Mouse (Mus musculus): ENCODE data around the gene Dner. TPM values are rescaled to one million over a fixed set of nuclear protein-coding genes. Genes with fewer than 3 reads are reported as not detected.

Gene Dner
- total and polyA plus RNA-seq, 2 experiments, result not detected

GRCm38 (mm10) chr1:84491732-84492131 lies 204.3 kb downstream of the Dner start:
- no peak for TF ChIP-seq CTCF (IDR thresholded peaks at IDR 0.05; ENCODE audit: low read depth, low read length)
- no peak for TF ChIP-seq POLR2A (IDR thresholded peaks at IDR 0.05; ENCODE audit: extremely low read depth, insufficient read depth, low read length)
- DNase-seq (ENCODE audit: extremely low read depth, low read depth, low spot score), result no peak
- Histone ChIP-seq H3K27me3 (ENCODE audit: control insufficient read depth, insufficient read depth, low read length) (no peaks in the 10 kb centered on the region), H3K36me3 (ENCODE audit: control insufficient read depth, insufficient read depth, low read length) (no peaks in the 10 kb centered on the region), H3K9ac (ENCODE audit: low read depth, low read length) (no peak overlapping the region), H3K4me1 (ENCODE audit: control insufficient read depth, insufficient read depth, low read length) (no peaks in the 10 kb centered on the region), H3K4me3 (ENCODE audit: insufficient read depth, low read depth, low read length) (no peak overlapping the region), H3K27ac (replicated peaks; ENCODE audit: insufficient read depth, low read depth, low read length) (no peak overlapping the region), H3K79me2 (ENCODE audit: control insufficient read depth, insufficient read depth, low read length) (no peaks in the 10 kb centered on the region)
- 90% methylated on average over 6 of the region's 6 CpGs for WGBS

DNA sequence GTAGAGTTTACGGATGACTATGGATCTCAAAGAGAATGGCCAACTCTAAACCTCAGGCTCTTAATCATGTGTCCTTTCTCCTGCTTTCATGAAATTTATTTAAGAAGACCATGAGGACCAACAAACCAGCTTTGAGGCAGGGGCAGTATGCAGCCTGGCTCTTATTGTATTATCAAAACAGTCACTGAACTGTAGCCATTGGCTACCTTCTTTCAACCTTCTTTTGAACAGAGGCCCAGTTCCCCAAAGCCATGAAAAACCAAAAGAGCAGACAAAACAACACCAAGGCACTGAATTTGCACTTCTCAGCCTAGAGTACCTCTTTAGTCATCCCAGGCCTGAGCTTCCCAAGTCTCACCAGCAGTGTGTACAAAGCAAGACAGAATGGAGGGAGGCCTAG lies 207.5 kb downstream of the Dner start:
- H3K27ac ChIP-seq (replicated peaks; ENCODE audit: insufficient read depth, low read depth, low read length), result no peak overlapping the region
- no peak overlapping the region for H3K9ac ChIP-seq (ENCODE audit: low read depth, low read length)
- H3K27me3 ChIP-seq (ENCODE audit: control insufficient read depth, insufficient read depth, low read length), result no peaks in the 10 kb centered on the region
- H3K79me2 ChIP-seq (ENCODE audit: control insufficient read depth, insufficient read depth, low read length), result no peaks in the 10 kb centered on the region
- no peak for DNase-seq (ENCODE audit: extremely low read depth, low read depth, low spot score)
- H3K4me3 ChIP-seq (ENCODE audit: insufficient read depth, low read depth, low read length), result no peak overlapping the region
- TF ChIP-seq POLR2A (IDR thresholded peaks at IDR 0.05; ENCODE audit: extremely low read depth, insufficient read depth, low read length) (no peak), CTCF (IDR thresholded peaks at IDR 0.05; ENCODE audit: low read depth, low read length) (no peak)
- H3K36me3 ChIP-seq (ENCODE audit: control insufficient read depth, insufficient read depth, low read length), result no peaks in the 10 kb centered on the region
- no peaks in the 10 kb centered on the region for H3K4me1 ChIP-seq (ENCODE audit: control insufficient read depth, insufficient read depth, low read length)
- 95% methylated on average over 1 of the region's 1 CpGs for WGBS

DNA sequence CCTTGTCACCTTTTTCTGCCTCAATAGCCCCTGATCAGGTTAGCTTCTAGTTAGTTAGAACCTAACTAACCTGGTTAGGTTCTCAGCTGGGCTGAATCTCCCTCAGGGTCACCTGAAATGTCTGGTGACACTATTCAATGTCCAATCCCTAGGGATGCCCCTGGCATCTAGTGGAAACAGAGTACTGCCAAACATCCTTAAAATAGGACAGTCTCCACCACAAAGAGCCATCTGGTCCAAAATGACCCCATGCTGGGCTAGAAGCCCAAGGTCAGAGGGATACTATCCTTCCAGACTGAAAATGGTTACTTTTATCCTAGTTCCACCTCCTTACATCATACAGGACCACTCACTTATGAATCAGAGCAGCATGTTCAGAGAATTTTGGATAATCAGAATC lies 211.0 kb downstream of the Dner start:
- Histone ChIP-seq H3K4me3 (ENCODE audit: insufficient read depth, low read depth, low read length) (no peak overlapping the region), H3K9ac (ENCODE audit: low read depth, low read length) (no peak overlapping the region), H3K79me2 (ENCODE audit: control insufficient read depth, insufficient read depth, low read length) (no peaks in the 10 kb centered on the region), H3K4me1 (ENCODE audit: control insufficient read depth, insufficient read depth, low read length) (no peaks in the 10 kb centered on the region), H3K27me3 (ENCODE audit: control insufficient read depth, insufficient read depth, low read length) (no peaks in the 10 kb centered on the region), H3K27ac (replicated peaks; ENCODE audit: insufficient read depth, low read depth, low read length) (no peak overlapping the region), H3K36me3 (ENCODE audit: control insufficient read depth, insufficient read depth, low read length) (no peaks in the 10 kb centered on the region)
- TF ChIP-seq POLR2A (IDR thresholded peaks at IDR 0.05; ENCODE audit: extremely low read depth, insufficient read depth, low read length), result no peak
- TF ChIP-seq CTCF (IDR thresholded peaks at IDR 0.05; ENCODE audit: low read depth, low read length), result no peak
- DNase-seq (ENCODE audit: extremely low read depth, low read depth, low spot score), result no peak

DNA sequence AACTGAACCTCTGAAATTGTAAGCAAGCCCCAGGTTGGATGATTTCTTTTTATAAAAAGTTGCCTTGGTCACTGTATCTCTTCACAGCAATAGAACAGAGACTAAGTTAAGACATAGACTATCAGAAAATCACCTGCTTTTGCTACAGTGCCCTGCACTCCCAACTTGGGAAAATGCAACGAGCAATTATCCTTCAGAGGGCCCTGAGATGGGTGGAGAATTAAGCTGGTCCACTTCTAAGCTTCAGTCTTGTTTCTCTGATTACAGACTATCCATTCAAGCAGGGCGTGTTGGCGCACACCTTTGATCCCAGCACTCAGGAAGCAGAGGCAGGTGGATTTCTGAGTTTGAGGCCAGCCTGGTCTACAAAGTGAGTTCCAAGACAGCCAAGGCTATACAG lies 211.4 kb downstream of the Dner start:
- Histone ChIP-seq H3K9ac (ENCODE audit: low read depth, low read length) (no peak overlapping the region), H3K27ac (replicated peaks; ENCODE audit: insufficient read depth, low read depth, low read length) (no peak overlapping the region), H3K36me3 (ENCODE audit: control insufficient read depth, insufficient read depth, low read length) (no peaks in the 10 kb centered on the region), H3K79me2 (ENCODE audit: control insufficient read depth, insufficient read depth, low read length) (no peaks in the 10 kb centered on the region), H3K27me3 (ENCODE audit: control insufficient read depth, insufficient read depth, low read length) (no peaks in the 10 kb centered on the region), H3K4me3 (ENCODE audit: insufficient read depth, low read depth, low read length) (no peak overlapping the region), H3K4me1 (ENCODE audit: control insufficient read depth, insufficient read depth, low read length) (no peaks in the 10 kb centered on the region)
- DNase-seq (ENCODE audit: extremely low read depth, low read depth, low spot score), result no peak
- WGBS, result 89% methylated on average over 3 of the region's 3 CpGs
- no peak for TF ChIP-seq CTCF (IDR thresholded peaks at IDR 0.05; ENCODE audit: low read depth, low read length)
- TF ChIP-seq POLR2A (IDR thresholded peaks at IDR 0.05; ENCODE audit: extremely low read depth, insufficient read depth, low read length), result no peak

DNA sequence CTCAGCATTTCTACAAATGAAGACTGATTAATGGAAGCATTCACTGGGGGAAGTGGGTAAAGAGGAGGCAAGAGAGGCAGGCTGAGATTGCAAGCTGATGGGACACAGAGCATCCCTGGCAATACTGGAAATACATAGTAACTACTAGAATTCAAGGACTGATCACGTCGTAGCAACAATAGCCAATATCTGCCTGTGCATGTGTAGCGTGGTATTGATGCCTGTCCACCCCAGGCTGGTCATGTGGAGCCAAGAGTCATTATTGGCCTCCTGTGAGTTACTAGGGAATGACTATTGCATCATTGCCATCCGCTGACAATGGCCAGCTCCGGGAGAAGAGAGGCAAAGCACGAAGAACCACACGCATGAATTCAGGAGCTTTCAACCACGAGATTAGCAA lies 216.0 kb downstream of the Dner start:
- Histone ChIP-seq H3K27me3 (ENCODE audit: control insufficient read depth, insufficient read depth, low read length) (no peaks in the 10 kb centered on the region), H3K9ac (ENCODE audit: low read depth, low read length) (no peak overlapping the region), H3K4me1 (ENCODE audit: control insufficient read depth, insufficient read depth, low read length) (no peaks in the 10 kb centered on the region), H3K4me3 (ENCODE audit: insufficient read depth, low read depth, low read length) (no peak overlapping the region), H3K79me2 (ENCODE audit: control insufficient read depth, insufficient read depth, low read length) (no peaks in the 10 kb centered on the region), H3K27ac (replicated peaks; ENCODE audit: insufficient read depth, low read depth, low read length) (no peak overlapping the region), H3K36me3 (ENCODE audit: control insufficient read depth, insufficient read depth, low read length) (no peaks in the 10 kb centered on the region)
- DNase-seq (ENCODE audit: extremely low read depth, low read depth, low spot score), result no peak
- 92% methylated on average over 8 of the region's 8 CpGs for WGBS
- TF ChIP-seq CTCF (IDR thresholded peaks at IDR 0.05; ENCODE audit: low read depth, low read length), result no peak
- no peak for TF ChIP-seq POLR2A (IDR thresholded peaks at IDR 0.05; ENCODE audit: extremely low read depth, insufficient read depth, low read length)

- no peaks in the 10 kb centered on the region for H3K4me1 ChIP-seq (ENCODE audit: control insufficient read depth, insufficient read depth, low read length)
- H3K27ac ChIP-seq (replicated peaks; ENCODE audit: insufficient read depth, low read depth, low read length), result no peak overlapping the region
- TF ChIP-seq CTCF (IDR thresholded peaks at IDR 0.05; ENCODE audit: low read depth, low read length), result no peak
- no peak for TF ChIP-seq POLR2A (IDR thresholded peaks at IDR 0.05; ENCODE audit: extremely low read depth, insufficient read depth, low read length)
- H3K36me3 ChIP-seq (ENCODE audit: control insufficient read depth, insufficient read depth, low read length), result no peaks in the 10 kb centered on the region
- DNase-seq (ENCODE audit: extremely low read depth, low read depth, low spot score), result no peak
- H3K79me2 ChIP-seq (ENCODE audit: control insufficient read depth, insufficient read depth, low read length), result no peaks in the 10 kb centered on the region
- WGBS, result 87% methylated on average over 3 of the region's 3 CpGs
- no peak overlapping the region for H3K4me3 ChIP-seq (ENCODE audit: insufficient read depth, low read depth, low read length)
- H3K9ac ChIP-seq (ENCODE audit: low read depth, low read length), result no peak overlapping the region
- no peaks in the 10 kb centered on the region for H3K27me3 ChIP-seq (ENCODE audit: control insufficient read depth, insufficient read depth, low read length)
Measured at GRCm38 (mm10) chr1:84474274-84474673, 221.7 kb downstream of the Dner start.

Measured in liver, adult 2 months (tissue).